Mouse (Mus musculus) C2C12 (cell line): ENCODE measurements around the gene Smarcd2.

ENCODE experiments used
- CTCF ChIP-seq: IDR thresholded peaks from one replicate; pipeline ENCODE4 v1.5.1; 2011; ENCODE audit not compliant: control insufficient read depth, insufficient read depth, insufficient read length
- MYOG ChIP-seq: IDR thresholded peaks from one replicate; pipeline ENCODE4 v1.6.1; 2011; ENCODE audit not compliant: control insufficient read depth, insufficient read length; ENCODE audit errors: extremely low read depth

DNA sequence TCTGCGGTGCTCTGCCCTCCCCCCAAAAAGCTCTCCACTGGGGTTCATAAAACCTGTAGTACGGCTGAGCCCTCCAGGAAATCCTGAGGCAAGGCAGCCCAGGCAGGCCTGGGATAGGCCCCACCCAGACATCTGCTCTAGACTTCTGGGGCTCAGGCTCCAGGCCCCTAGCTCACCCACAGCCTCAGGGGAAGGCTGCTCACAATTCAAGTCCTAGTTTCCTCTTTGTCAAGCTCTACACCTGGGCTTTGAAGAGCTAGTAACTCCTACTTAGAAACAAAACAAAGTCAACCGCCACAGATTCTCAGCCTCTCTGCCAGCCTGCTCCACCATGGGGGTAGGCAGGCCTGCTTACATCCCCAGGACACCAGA, 3.7 kb downstream of the Smarcd2 start:
- TF ChIP-seq CTCF (no peak), MYOG (no peak)
